ENCODE assay signal across 8 mouse cellular contexts in the genomic region with DNA sequence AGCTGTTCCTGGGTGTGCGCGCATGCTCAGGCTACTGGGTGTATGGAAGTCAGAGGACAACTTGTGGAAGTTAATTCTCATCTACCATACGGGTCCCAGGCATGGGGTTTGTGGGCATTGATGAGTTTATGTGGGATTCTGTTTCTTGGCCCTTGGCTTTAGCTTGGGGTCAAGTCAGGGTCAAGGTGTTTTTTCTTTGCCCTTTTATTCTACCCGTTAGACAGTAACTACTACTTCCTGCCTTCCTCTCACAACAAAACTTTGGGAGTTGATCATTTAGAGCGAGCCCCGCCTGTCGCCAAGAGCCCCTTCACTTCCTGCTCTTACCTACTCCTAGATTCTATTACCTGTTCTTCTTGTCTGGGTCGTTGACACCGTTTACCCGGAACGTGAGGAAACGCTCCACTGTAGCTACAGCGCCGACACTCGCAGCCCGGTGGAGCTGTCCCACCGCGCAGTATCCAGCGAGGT. TPM values are rescaled to one million over a fixed set of nuclear protein-coding genes. Genes with fewer than 3 reads are reported as not detected.
DNase-seq lines count a peak whose midpoint lies in the region; ATAC-seq and TF ChIP-seq lines count a peak whose summit lies in the region.

No protein-coding gene starts in this region.

- no peak overlapping the region for H3K27ac ChIP-seq in kidney, adult 2 months (ENCODE audit: insufficient read depth, low read depth, low read length)
- peak overlapping the region; percentile 64; the same call in 1 of the 2 replicates for H3K27ac ChIP-seq in hindbrain, embryonic 15.5 days (replicated peaks)
- H3K27ac ChIP-seq in midbrain, embryonic 14.5 days (replicated peaks; ENCODE audit: low read depth, low read length), result peak overlapping the region; percentile 41; the same call in 1 of the 2 replicates

- TF ChIP-seq POLR2A in kidney, adult 2 months (IDR thresholded peaks at IDR 0.05; ENCODE audit: low read depth, low read length), result no peak

- ATAC-seq in hindbrain, embryonic 15.5 days (ENCODE audit: low FRiP score, low read depth), result no peak
- ATAC-seq in midbrain, embryonic 14.5 days (ENCODE audit: low FRiP score, low TSS enrichment), result no peak; the same call in 1 of the 2 replicates

- no peaks in the 10 kb centered on the region for H3K36me3 ChIP-seq in kidney, adult 2 months (ENCODE audit: control insufficient read depth, insufficient read depth, low read length)
- H3K36me3 ChIP-seq in hindbrain, embryonic 15.5 days, result no peaks in the 10 kb centered on the region
- H3K36me3 ChIP-seq in midbrain, embryonic 14.5 days (ENCODE audit: control insufficient read depth, insufficient read depth, low read length), result no peaks in the 10 kb centered on the region

- peak overlapping the region; percentile 20; the same call in 1 of the 2 replicates for H3K4me3 ChIP-seq in kidney, adult 2 months (ENCODE audit: insufficient read depth, low read depth, low read length)
- peak overlapping the region; percentile 52 for H3K4me3 ChIP-seq in hindbrain, embryonic 15.5 days
- peak overlapping the region; percentile 42 for H3K4me3 ChIP-seq in midbrain, embryonic 14.5 days (replicated peaks; ENCODE audit: low read depth, low read length)

- peak overlapping the region; percentile 51 for H3K9ac ChIP-seq in hindbrain, embryonic 15.5 days
- H3K9ac ChIP-seq in midbrain, embryonic 14.5 days (replicated peaks; ENCODE audit: low read length), result peak overlapping the region; percentile 45

- peak overlapping the region; percentile 85 for H3K4me2 ChIP-seq in hindbrain, embryonic 15.5 days
- H3K4me2 ChIP-seq in midbrain, embryonic 14.5 days (ENCODE audit: low read length), result peak overlapping the region; percentile 81

- WGBS in kidney, adult 2 months, result 19% methylated on average over 19 of the region's 19 CpGs
- WGBS in hindbrain, embryonic 15.5 days, result 15% methylated on average over 19 of the region's 19 CpGs
- WGBS in midbrain, embryonic 14.5 days, result 14% methylated on average over 19 of the region's 19 CpGs

- H3K4me1 ChIP-seq in kidney, adult 2 months (ENCODE audit: control insufficient read depth, insufficient read depth, low read length), result 0 out of 2 replicates have a peak, but pooled peaks cover 3% of the 10 kb centered on the region
- H3K4me1 ChIP-seq in hindbrain, embryonic 15.5 days (replicated peaks), result peaks cover 11% of the 10 kb centered on the region
- H3K4me1 ChIP-seq in midbrain, embryonic 14.5 days (ENCODE audit: control insufficient read depth, insufficient read depth, low read length), result no peaks in the 10 kb centered on the region

- DNase-seq in kidney, adult 2 months, result no peak
- no peak for DNase-seq in kidney, adult 8-10 months
- DNase-seq in ZHBTc4 (ENCODE audit: low read depth, low spot score), result peak; percentile 66
- no peak for DNase-seq in midbrain, embryonic 14.5 days
- DNase-seq in right cerebral cortex, postnatal 4 days, result no peak
- no peak for DNase-seq in cerebellum, adult 9-10 months
- DNase-seq in urinary bladder, postnatal 4 days (ENCODE audit: low spot score in 2 of 2), result no peak

- H3K27me3 ChIP-seq in kidney, adult 2 months (replicated peaks; ENCODE audit: control insufficient read depth, insufficient read depth, low read length), result no peaks in the 10 kb centered on the region
- H3K27me3 ChIP-seq in hindbrain, embryonic 15.5 days, result no peaks in the 10 kb centered on the region
- H3K27me3 ChIP-seq in midbrain, embryonic 14.5 days (ENCODE audit: control insufficient read depth, insufficient read depth, low read length), result no peaks in the 10 kb centered on the region

- H3K9me3 ChIP-seq in hindbrain, embryonic 15.5 days, result no peaks in the 10 kb centered on the region
- H3K9me3 ChIP-seq in midbrain, embryonic 14.5 days (ENCODE audit: control insufficient read depth, low read length), result no peaks in the 10 kb centered on the region

- no peak for TF ChIP-seq CTCF in kidney, adult 2 months (conservative IDR thresholded peaks at IDR 0.05; ENCODE audit: insufficient read depth, insufficient read length, low read depth, low read length)

RNA-seq across cellular contexts. Expression of a gene that starts 0.3 kb away (rescaled TPM):
- polyA plus RNA-seq in kidney, adult 2 months (2012; rRNA removed), result not detected in 2 replicates
- 0.49 and 0.52 TPM in 2 replicates for polyA plus RNA-seq in hindbrain, embryonic 15.5 days (2015; fragmentation: Nextera tagmentation; extraction: Ambion mirVana)
- not detected in 2 replicates for polyA plus RNA-seq in midbrain, embryonic 14.5 days (2014; fragmentation: Nextera tagmentation; extraction: Ambion mirVana)

RNA-seq across cellular contexts. Expression of a gene that starts 26.7 kb away (rescaled TPM):
- polyA plus RNA-seq in kidney, adult 2 months (2012; rRNA removed), result 37.2 and 41.2 TPM in 2 replicates
- 7.8 and 22.5 TPM in 2 replicates for polyA plus RNA-seq in hindbrain, embryonic 15.5 days (2015; fragmentation: Nextera tagmentation; extraction: Ambion mirVana)
- 3.8 and 13.6 TPM in 2 replicates for polyA plus RNA-seq in midbrain, embryonic 14.5 days (2014; fragmentation: Nextera tagmentation; extraction: Ambion mirVana)
